Mouse (Mus musculus) mouse embryonic stem cell (cell line): ENCODE measurements around the gene Ostc.

Source experiments
- in situ Hi-C, 2 experiments: fragments of 300-500 bp; cut with MboI; formaldehyde crosslinking; loops; 1 replicate in 1 of 2; 3 replicates in 1 of 2; pipeline ENCODE4 v1.14.3; 2019 to 2020; ENCODE audit warnings: low sequenced_read_pairs in 2 of 2, low pct_unique_long_range_greater_than_20kb in 1 of 2, mixed read lengths in 1 of 2; ENCODE audit not compliant: unreplicated experiment in 1 of 2

The Ostc gene

GRCm38 (mm10) chr3:130677671-130678460 is 31.4 kb downstream of the Ostc start:
- in situ Hi-C loops = no loop called here

DNA sequence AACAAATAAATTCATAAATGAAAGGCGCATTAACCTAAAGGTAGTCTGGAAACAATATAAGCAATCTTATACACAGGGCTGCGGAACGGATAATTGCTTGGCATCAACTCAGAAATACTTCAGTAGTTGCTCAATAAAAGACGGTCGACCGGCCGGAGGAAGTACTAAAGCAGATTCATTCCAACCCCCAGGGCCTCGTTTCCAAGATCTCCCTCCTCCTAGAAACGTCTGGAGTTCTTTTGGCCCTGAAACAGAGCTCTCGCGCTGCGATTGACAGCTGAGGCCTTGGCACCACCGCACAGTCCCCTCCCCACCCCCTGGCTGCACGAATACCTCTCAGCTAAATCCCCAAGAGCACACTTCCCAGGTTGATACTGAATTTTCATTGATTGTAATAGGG is 38.0 kb downstream of the Ostc start:
- in situ Hi-C loops = no loop called here

GRCm38 (mm10) chr3:130662496-130662895 is 46.7 kb downstream of the Ostc start:
- in situ Hi-C loops = no loop called here

DNA sequence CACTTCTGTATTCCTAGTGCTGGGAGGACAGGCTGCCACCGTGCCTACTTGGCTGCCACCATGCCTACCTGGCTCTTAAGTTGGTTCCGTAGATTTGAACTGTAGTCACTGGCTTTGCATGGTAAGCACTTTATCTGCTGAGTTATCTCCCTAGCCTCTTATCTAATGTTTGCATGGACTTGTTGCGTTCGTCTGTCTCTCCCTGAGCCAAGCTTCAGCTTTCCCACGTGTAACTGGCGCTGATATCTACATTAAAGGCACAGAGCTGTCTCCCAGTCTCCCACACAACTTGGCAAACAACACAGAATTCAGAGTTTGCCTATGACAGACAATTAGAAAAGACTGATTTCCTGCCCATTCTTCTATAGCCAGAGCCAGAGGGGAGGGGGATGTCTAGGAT is 48.6 kb downstream of the Ostc start:
- in situ Hi-C loops = no loop called here

- in situ Hi-C loops = no loop called here
These were observed 59.7 kb downstream of the Ostc start for GRCm38 (mm10) chr3:130649569-130649968.

DNA sequence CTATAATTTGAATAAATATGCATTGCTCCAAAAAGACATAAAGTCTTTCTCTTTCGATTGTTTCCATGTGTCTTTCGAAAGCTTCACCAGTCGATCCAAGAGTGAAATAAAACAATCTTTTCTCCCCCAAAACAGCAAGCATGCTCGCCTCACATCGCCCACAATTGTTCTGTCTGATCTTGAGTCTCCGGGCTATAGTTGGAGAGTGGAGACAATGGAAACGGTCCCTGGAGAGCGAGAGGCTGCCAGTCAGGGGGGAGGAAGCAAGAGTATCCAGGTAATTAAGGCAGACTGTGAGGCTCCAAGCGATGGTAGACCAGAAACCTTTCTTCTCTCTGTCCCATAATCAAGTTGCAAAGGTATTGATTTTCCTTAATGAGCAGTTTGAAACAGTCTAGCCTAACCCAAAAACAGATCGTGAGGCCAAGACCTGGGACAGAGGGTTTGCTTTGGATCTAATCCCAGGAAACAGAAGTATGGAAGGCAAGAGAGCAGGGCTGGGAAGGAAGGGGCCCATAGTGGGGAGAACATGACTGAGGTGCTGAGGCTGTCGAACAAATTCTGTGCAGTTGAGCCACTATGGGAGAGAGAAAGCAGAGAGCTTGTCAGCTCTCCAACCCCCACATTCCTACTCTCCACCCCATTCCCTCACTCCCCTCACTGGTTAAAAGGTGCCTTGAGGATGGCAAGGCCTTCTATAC is 63.0 kb downstream of the Ostc start:
- in situ Hi-C loops = no loop called here
